Mouse (Mus musculus) megakaryocyte, embryonic 14.5 days (primary cell): Measurements from ENCODE around the gene Trpv5. TPM values are rescaled to one million over a fixed set of nuclear protein-coding genes. Genes with fewer than 3 reads are reported as not detected.

Experiments
- H3K27me3 ChIP-seq: replicated peaks from 2 replicates; pipeline ENCODE3; 2012; ENCODE audit warnings: inconsistent platforms
- H3K36me3 ChIP-seq: replicated peaks from 2 replicates; pipeline ENCODE3; 2012; ENCODE audit warnings: low read length, inconsistent platforms, mixed read lengths
- H3K4me1 ChIP-seq: 2 replicates; pipeline ENCODE4 v1.6.1; 2012; ENCODE audit warnings: inconsistent platforms
- H3K4me3 ChIP-seq: replicated peaks from 2 replicates; pipeline ENCODE3; 2012; ENCODE audit warnings: moderate library complexity, mild to moderate bottlenecking, inconsistent platforms
- H3K9me3 ChIP-seq: 2 replicates; pipeline ENCODE4 v1.6.1; 2012; ENCODE audit warnings: inconsistent platforms
- FLI1 ChIP-seq: IDR thresholded peaks from 2 replicates; pipeline ENCODE4 v1.6.1; 2012; ENCODE audit warnings: low read length, inconsistent platforms, mixed read lengths
- GATA1 ChIP-seq: IDR thresholded peaks from 3 replicates; pipeline ENCODE4 v1.6.1; 2012; ENCODE audit warnings: mixed read lengths, low read length, inconsistent platforms, borderline replicate concordance
- polyA plus RNA-seq: library from polyadenylated mRNA; stranded (reverse); fragments of >175 nt; gene quantifications from 2 replicates; pipeline ENCODE4 v1.2.3, GENCODE M21; 2012; ENCODE audit warnings: low replicate concordance; ENCODE audit not compliant: insufficient read depth

Gene Trpv5
- not detected in 2 replicates for polyA plus RNA-seq

GRCm38 (mm10) chr6:41680669-41681068 is at the start of gene Trpv5:
Gene Trpv5 (minus strand): TSS chr6:41680769.
- Histone ChIP-seq H3K4me3 (no peak within 1 kb of the TSS), H3K27me3 (peaks cover 13% of the 10 kb centered on the region), H3K4me1 (0 out of 2 replicates have a peak, but pooled peaks cover 2% of the 10 kb centered on the region), H3K9me3 (no peaks in the 10 kb centered on the region), H3K36me3 (no peaks in the 10 kb centered on the region)
- TF ChIP-seq GATA1 (no peak), FLI1 (no peak)

- H3K27me3 ChIP-seq = no peaks in the 10 kb centered on the region
- H3K4me3 ChIP-seq = no peak overlapping the region
- H3K4me1 ChIP-seq = no peaks in the 10 kb centered on the region
- no peaks in the 10 kb centered on the region for H3K9me3 ChIP-seq
- TF ChIP-seq GATA1 (no peak), FLI1 (no peak)
- no peaks in the 10 kb centered on the region for H3K36me3 ChIP-seq
Observed at GRCm38 (mm10) chr6:41727989-41728609, 47.5 kb upstream of the Trpv5 start.

- Histone ChIP-seq H3K36me3 (no peaks in the 10 kb centered on the region), H3K27me3 (no peaks in the 10 kb centered on the region), H3K4me1 (no peaks in the 10 kb centered on the region), H3K9me3 (no peaks in the 10 kb centered on the region), H3K4me3 (no peak overlapping the region)
- TF ChIP-seq GATA1 (no peak), FLI1 (no peak)
Observed at GRCm38 (mm10) chr6:41721430-41721829, 40.9 kb upstream of the Trpv5 start.

GRCm38 (mm10) chr6:41710281-41710680 is 29.7 kb upstream of the Trpv5 start:
- H3K4me3 ChIP-seq = no peak overlapping the region
- peaks cover 11% of the 10 kb centered on the region for H3K4me1 ChIP-seq
- no peaks in the 10 kb centered on the region for H3K27me3 ChIP-seq
- no peaks in the 10 kb centered on the region for H3K36me3 ChIP-seq
- TF ChIP-seq FLI1 = no peak
- TF ChIP-seq GATA1 = no peak
- no peaks in the 10 kb centered on the region for H3K9me3 ChIP-seq

- H3K27me3 ChIP-seq = no peaks in the 10 kb centered on the region
- no peak overlapping the region for H3K4me3 ChIP-seq
- no peaks in the 10 kb centered on the region for H3K36me3 ChIP-seq
- TF ChIP-seq GATA1 (peak; percentile 55; the same call in 1 of the 3 replicates), FLI1 (no peak)
- H3K9me3 ChIP-seq = no peaks in the 10 kb centered on the region
- H3K4me1 ChIP-seq = peaks cover 31% of the 10 kb centered on the region
Observed at GRCm38 (mm10) chr6:41706275-41706674, 25.7 kb upstream of the Trpv5 start.

DNA sequence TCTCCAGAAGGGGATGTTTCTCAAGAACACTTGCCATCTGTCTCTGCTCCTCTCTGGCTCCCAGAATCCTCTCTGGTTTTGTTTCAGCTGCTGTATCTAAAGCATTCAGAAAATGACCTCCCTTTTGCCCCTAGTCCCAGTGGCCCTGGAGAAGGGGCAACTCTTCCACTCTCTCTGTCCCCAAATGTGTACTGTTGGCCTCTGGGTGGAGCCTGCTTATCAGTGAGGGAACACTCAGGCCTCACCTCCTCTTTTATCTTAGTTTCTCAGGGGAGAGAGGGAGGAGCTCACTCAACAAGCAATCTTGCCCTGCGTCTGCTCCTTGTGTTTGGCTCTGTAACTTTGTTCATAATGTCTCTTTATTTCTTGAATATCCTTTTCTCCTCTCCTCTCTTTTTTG is 23.6 kb upstream of the Trpv5 start, which contains the start of gene Kel:
Gene Kel, minus strand, starts transcription at position 217 of the 400 bp plus-strand sequence.
- no peak for TF ChIP-seq FLI1
- TF ChIP-seq GATA1 = no peak
- H3K36me3 ChIP-seq = no peaks in the 10 kb centered on the region
- no peaks in the 10 kb centered on the region for H3K9me3 ChIP-seq
- peaks cover 34% of the 10 kb centered on the region for H3K4me1 ChIP-seq
- no peak within 1 kb of the TSS for H3K4me3 ChIP-seq
- H3K27me3 ChIP-seq = no peaks in the 10 kb centered on the region

GRCm38 (mm10) chr6:41702928-41703327 is 22.4 kb upstream of the Trpv5 start:
- no peak overlapping the region for H3K4me3 ChIP-seq
- H3K27me3 ChIP-seq = no peaks in the 10 kb centered on the region
- no peaks in the 10 kb centered on the region for H3K9me3 ChIP-seq
- no peak for TF ChIP-seq GATA1
- no peak for TF ChIP-seq FLI1
- H3K4me1 ChIP-seq = peaks cover 34% of the 10 kb centered on the region
- H3K36me3 ChIP-seq = no peaks in the 10 kb centered on the region

DNA sequence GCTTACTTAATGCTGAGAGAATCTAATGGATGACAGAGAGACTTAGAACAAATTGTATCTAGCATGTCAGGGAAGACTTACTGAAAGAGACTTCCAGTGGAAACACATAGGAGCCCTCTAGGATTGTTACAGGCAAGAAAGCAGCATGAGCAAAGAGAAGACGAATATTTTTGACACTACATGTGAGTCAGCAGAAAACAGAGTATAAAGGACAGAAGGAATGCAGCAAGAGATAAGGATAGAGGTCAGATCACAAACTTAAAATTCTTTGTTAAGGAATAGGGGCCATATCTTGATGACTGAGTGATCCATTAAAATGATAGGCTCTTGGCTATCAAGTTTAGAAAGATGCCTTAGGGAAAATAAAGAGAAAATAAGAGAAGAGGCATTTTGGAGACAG is 20.7 kb upstream of the Trpv5 start:
- H3K4me1 ChIP-seq = peaks cover 30% of the 10 kb centered on the region
- no peaks in the 10 kb centered on the region for H3K36me3 ChIP-seq
- H3K4me3 ChIP-seq = no peak overlapping the region
- no peak for TF ChIP-seq FLI1
- no peaks in the 10 kb centered on the region for H3K9me3 ChIP-seq
- H3K27me3 ChIP-seq = no peaks in the 10 kb centered on the region

- no peak for TF ChIP-seq FLI1
- TF ChIP-seq GATA1 = no peak
- H3K4me1 ChIP-seq = no peaks in the 10 kb centered on the region
- H3K36me3 ChIP-seq = no peaks in the 10 kb centered on the region
- no peaks in the 10 kb centered on the region for H3K27me3 ChIP-seq
- H3K9me3 ChIP-seq = no peaks in the 10 kb centered on the region
- no peak overlapping the region for H3K4me3 ChIP-seq
Observed at GRCm38 (mm10) chr6:41694407-41694806, 13.8 kb upstream of the Trpv5 start.

DNA sequence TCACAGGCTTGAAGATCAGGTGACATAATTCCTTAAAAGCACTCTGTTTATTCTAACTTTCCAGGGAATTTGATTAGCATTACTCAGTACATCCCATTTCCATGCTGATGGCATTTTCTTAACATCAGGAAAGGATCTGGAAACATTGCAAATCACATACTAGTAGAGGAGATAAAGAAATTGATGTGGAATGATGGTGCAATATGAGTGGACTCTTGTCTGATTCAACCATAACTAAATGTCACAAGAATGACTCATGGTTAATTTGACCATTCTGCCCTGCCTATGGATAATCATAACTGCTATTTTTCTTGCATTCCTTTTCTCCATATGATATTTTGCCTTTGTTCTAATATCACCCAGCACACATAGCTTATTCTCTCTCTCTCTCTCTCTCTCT is 11.6 kb upstream of the Trpv5 start:
- Histone ChIP-seq H3K4me3 (no peak overlapping the region), H3K4me1 (no peaks in the 10 kb centered on the region), H3K27me3 (peaks cover 1% of the 10 kb centered on the region), H3K36me3 (no peaks in the 10 kb centered on the region), H3K9me3 (no peaks in the 10 kb centered on the region)
- TF ChIP-seq FLI1 = no peak
- TF ChIP-seq GATA1 = no peak

- H3K36me3 ChIP-seq = no peaks in the 10 kb centered on the region
- H3K27me3 ChIP-seq = peaks cover 7% of the 10 kb centered on the region
- TF ChIP-seq FLI1 = no peak
- no peak for TF ChIP-seq GATA1
- H3K4me1 ChIP-seq = no peaks in the 10 kb centered on the region
- no peaks in the 10 kb centered on the region for H3K9me3 ChIP-seq
- no peak overlapping the region for H3K4me3 ChIP-seq
Observed at GRCm38 (mm10) chr6:41685596-41685995, 5.0 kb upstream of the Trpv5 start.
